Mouse (Mus musculus): ENCODE data around the gene Klkb1. TPM values are rescaled to one million over a fixed set of nuclear protein-coding genes. Genes with fewer than 3 reads are reported as not detected.

The Klkb1 gene
- polyA plus RNA-seq, 1 experiment from 2014 or later, result 0.12 TPM

DNA sequence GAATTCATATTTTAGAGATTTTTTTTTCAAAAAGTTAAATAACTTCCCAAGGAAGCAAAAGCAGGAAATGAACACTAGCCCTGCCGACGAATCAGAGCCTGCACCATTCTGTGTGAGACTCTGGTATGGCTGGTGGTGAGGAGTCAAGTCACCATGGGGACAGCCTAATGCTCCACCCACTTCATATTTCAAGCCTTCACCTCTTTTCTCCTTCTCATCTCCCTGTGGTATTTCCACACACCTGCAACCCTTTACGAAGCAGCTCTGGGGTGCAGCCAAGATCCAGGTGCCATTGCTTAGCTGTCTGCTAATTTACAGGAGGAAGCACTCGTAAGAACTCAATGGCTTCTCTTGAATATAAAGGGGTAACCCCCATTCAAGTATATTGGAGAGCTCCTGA lies 16.3 kb upstream of the Klkb1 start:
- no peak for ATAC-seq (ENCODE audit: insufficient number of reproducible peaks, insufficient read depth, low FRiP score, low TSS enrichment)
- no peaks in the 10 kb centered on the region for H3K36me3 ChIP-seq
- WGBS, result 80% methylated on average over 4 of the region's 4 CpGs
- H3K4me1 ChIP-seq, result no peaks in the 10 kb centered on the region
- H3K4me3 ChIP-seq, result no peak overlapping the region
- no peak overlapping the region for H3K9ac ChIP-seq
- no peak overlapping the region for H3K4me2 ChIP-seq (replicated peaks)
- no peaks in the 10 kb centered on the region for H3K9me3 ChIP-seq
- H3K27me3 ChIP-seq, result no peaks in the 10 kb centered on the region
- H3K27ac ChIP-seq, result no peak overlapping the region

DNA sequence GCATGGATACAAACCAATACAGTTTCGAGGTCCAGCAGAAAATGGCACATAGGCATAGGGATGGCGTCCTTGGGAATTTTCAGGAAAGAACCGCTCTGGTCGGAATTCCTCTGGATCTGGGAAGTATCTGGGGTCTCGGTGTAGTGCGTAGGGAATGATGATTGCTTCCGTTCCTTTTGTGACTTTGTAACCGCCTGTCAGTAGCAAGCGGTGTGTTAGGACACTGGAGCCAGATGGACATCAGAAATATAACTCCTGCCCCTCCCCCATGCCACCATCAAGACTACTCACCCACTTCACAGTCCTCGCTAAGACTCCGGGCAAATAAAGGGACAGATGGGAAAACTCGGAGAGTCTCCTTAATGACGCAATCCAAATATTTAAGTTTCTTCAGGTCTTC lies 13.7 kb upstream of the Klkb1 start, which contains the start of gene Gm45753:
Gene Gm45753, minus strand, starts transcription at position 101 of the 400 bp plus-strand sequence.
- Histone ChIP-seq H3K9me3 (no peaks in the 10 kb centered on the region), H3K4me2 (replicated peaks) (no peak within 1 kb of the TSS), H3K4me1 (no peaks in the 10 kb centered on the region), H3K27ac (no peak within 1 kb of the TSS), H3K27me3 (no peaks in the 10 kb centered on the region), H3K9ac (no peak within 1 kb of the TSS), H3K36me3 (no peaks in the 10 kb centered on the region), H3K4me3 (no peak within 1 kb of the TSS)
- 90% methylated on average over 13 of the region's 13 CpGs for WGBS
- ATAC-seq (ENCODE audit: insufficient number of reproducible peaks, insufficient read depth, low FRiP score, low TSS enrichment), result no peak

DNA sequence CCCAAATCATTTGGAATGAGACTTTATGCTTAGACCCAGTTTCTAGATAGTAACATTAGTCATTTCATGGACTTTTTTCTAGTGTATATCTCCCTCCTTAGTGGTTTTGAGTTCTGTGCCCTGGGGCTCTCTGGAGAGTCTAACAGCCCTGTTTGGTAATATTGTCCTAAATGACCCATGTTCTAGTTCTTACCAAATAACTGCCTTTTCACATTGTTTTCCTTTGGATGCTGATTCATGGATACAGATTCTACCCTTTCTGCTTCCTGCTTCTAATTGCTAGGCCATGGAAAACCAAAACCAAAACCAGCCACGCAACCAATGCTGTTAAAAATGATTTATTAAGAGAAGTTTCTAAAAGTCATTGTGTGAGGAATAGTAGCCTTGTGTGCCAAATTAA lies 10.8 kb upstream of the Klkb1 start:
- Histone ChIP-seq H3K9me3 (no peaks in the 10 kb centered on the region), H3K27ac (no peak overlapping the region), H3K4me3 (no peak overlapping the region), H3K4me1 (no peaks in the 10 kb centered on the region), H3K36me3 (no peaks in the 10 kb centered on the region), H3K27me3 (no peaks in the 10 kb centered on the region), H3K9ac (no peak overlapping the region), H3K4me2 (replicated peaks) (no peak overlapping the region)
- ATAC-seq (ENCODE audit: insufficient number of reproducible peaks, insufficient read depth, low FRiP score, low TSS enrichment), result no peak
- 88% methylated on average over 1 of the region's 1 CpGs for WGBS

DNA sequence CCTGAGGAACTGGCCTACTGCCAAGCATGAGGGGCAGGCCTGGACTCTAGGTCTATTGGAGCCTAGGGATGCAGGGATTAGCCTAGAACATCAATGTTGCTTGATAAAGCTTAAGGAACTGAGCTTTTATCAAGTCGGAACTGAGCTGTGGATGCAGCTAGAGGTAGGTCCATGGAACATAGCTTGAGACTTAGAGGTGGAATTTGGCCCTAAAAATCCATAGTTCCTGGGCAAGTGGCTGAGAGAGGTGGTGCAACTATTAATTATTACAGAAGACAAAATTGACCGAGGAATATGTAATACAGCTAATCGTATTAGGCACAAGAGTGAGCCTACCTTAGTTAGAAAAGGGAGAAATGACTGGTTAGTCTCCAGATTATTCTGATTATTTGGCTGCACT lies 9.7 kb upstream of the Klkb1 start:
- no peak for ATAC-seq (ENCODE audit: insufficient number of reproducible peaks, insufficient read depth, low FRiP score, low TSS enrichment)
- Histone ChIP-seq H3K36me3 (no peaks in the 10 kb centered on the region), H3K4me1 (no peaks in the 10 kb centered on the region), H3K27ac (no peak overlapping the region), H3K9ac (no peak overlapping the region), H3K4me2 (replicated peaks) (no peak overlapping the region), H3K4me3 (no peak overlapping the region), H3K27me3 (no peaks in the 10 kb centered on the region), H3K9me3 (no peaks in the 10 kb centered on the region)
- WGBS, result 88% methylated on average over 3 of the region's 3 CpGs

DNA sequence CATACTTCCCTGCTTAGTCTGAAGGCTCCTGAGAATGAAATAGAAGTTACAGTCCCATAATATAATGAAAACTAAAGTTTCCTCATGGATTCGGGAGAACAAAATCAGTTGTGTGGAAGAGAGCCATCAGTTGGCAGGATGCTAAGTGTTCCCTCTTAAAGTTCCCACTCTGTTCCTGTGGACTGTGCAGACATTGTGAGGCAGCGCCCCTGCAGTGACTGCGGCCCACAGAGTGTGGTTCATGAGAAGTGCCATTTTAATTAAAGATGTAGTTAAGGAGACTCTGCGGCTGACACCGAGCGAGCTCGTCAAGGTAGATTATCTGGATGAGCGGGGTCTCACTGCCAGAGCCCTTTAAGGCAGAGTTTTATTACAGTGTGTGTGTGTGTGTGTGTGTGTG lies 7.7 kb upstream of the Klkb1 start:
- ATAC-seq (ENCODE audit: insufficient number of reproducible peaks, insufficient read depth, low FRiP score, low TSS enrichment), result no peak
- H3K4me3 ChIP-seq, result no peak overlapping the region
- no peaks in the 10 kb centered on the region for H3K36me3 ChIP-seq
- H3K27me3 ChIP-seq, result no peaks in the 10 kb centered on the region
- no peak overlapping the region for H3K9ac ChIP-seq
- H3K4me2 ChIP-seq (replicated peaks), result no peak overlapping the region
- no peak overlapping the region for H3K27ac ChIP-seq
- H3K4me1 ChIP-seq, result no peaks in the 10 kb centered on the region
- 78% methylated on average over 8 of the region's 8 CpGs for WGBS
- no peaks in the 10 kb centered on the region for H3K9me3 ChIP-seq

DNA sequence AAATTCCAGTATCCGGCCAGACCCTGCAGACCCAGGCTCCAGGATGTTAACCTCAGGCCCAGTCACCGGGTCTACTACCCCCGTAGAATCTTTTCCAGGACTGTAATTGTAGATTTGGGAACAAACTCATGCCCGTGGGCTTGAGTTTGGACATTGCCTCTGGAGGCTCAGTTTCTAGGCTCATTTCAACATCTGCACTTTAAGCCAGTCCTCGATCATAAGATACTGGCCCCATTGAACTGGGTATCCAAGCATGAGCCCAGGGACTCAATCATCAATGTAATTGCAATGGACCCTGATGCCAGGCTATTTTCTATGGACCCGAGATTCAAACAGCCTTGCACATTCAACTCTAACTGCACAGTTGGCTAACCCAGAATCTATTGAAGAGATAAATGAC lies 617 bp upstream of the Klkb1 start:
- ATAC-seq (ENCODE audit: insufficient number of reproducible peaks, insufficient read depth, low FRiP score, low TSS enrichment), result no peak
- Histone ChIP-seq H3K4me3 (no peak overlapping the region), H3K4me2 (replicated peaks) (no peak overlapping the region), H3K4me1 (no peaks in the 10 kb centered on the region), H3K36me3 (no peaks in the 10 kb centered on the region), H3K9ac (no peak overlapping the region), H3K27ac (no peak overlapping the region), H3K9me3 (no peaks in the 10 kb centered on the region), H3K27me3 (no peaks in the 10 kb centered on the region)
- 86% methylated on average over 6 of the region's 6 CpGs for WGBS

DNA sequence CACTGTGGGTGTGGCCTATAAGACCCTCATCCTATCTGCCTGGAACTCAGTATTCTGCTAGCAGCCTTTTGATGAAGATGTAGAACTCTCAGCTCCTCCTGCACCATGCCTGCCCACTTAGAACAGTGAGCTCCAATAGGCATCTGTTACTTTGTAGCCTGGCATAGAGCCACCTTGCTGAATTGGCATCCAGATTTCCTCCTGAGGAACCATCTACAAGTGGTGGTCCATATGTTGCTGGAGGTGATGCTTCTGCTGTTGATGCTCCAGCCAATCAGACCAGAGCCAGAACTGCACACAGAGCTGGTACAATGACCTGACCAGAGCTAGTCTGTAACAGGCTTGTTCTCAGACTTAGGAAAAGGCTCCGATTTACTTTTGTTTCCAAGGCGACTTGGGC lies 2.9 kb downstream of the Klkb1 start:
- no peak for ATAC-seq (ENCODE audit: insufficient number of reproducible peaks, insufficient read depth, low FRiP score, low TSS enrichment)
- no peaks in the 10 kb centered on the region for H3K9me3 ChIP-seq
- no peak overlapping the region for H3K4me2 ChIP-seq (replicated peaks)
- H3K9ac ChIP-seq, result no peak overlapping the region
- no peaks in the 10 kb centered on the region for H3K36me3 ChIP-seq
- no peaks in the 10 kb centered on the region for H3K27me3 ChIP-seq
- H3K4me1 ChIP-seq, result no peaks in the 10 kb centered on the region
- H3K4me3 ChIP-seq, result no peak overlapping the region
- 87% methylated on average over 2 of the region's 2 CpGs for WGBS
- H3K27ac ChIP-seq, result no peak overlapping the region

DNA sequence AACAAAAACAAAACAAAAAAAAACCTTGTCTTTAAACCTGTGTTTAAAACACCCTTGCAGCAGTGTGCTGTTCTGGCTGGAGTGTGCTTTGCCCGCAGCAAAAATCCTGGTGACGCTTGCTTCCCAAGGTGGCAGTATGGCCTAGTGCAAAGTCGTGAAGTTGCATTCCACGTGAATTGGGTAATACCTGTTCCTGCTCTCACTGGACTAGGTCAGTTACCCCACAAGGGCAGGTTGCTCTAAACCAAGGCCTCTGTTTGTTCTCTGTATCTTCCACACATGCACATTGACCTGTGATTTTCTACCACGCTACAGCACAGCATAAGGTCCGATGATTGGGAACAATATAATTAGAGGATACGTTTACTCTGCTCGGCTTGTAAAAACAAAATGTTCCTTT lies 13.0 kb downstream of the Klkb1 start:
- no peak for ATAC-seq (ENCODE audit: insufficient number of reproducible peaks, insufficient read depth, low FRiP score, low TSS enrichment)
- Histone ChIP-seq H3K36me3 (no peaks in the 10 kb centered on the region), H3K9me3 (no peaks in the 10 kb centered on the region), H3K27ac (no peak overlapping the region), H3K4me2 (replicated peaks) (no peak overlapping the region), H3K4me1 (no peaks in the 10 kb centered on the region), H3K9ac (no peak overlapping the region), H3K4me3 (no peak overlapping the region), H3K27me3 (no peaks in the 10 kb centered on the region)
- WGBS, result 71% methylated on average over 8 of the region's 8 CpGs

DNA sequence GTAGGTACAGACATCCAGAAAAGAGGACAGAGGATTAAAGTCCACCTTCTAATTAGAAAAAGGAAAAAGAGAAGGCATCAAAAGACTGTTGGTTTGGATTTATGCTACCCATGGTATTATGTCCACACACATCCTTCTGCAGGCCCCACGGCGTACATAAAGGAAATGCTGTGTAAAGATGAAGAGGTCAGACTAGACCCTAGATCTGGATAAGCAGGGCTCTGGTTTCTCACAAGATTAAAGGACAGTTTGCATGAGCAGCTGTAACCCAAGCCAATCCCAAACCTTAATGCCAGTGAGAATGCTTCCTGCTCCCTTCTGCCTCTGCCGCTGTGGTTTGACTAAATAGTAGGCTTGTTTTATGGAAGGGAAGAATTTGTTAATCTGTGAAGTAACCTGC lies 17.2 kb downstream of the Klkb1 start:
- whole genome bisulfite sequencing, result 72% methylated on average over 3 of the region's 3 CpGs

DNA sequence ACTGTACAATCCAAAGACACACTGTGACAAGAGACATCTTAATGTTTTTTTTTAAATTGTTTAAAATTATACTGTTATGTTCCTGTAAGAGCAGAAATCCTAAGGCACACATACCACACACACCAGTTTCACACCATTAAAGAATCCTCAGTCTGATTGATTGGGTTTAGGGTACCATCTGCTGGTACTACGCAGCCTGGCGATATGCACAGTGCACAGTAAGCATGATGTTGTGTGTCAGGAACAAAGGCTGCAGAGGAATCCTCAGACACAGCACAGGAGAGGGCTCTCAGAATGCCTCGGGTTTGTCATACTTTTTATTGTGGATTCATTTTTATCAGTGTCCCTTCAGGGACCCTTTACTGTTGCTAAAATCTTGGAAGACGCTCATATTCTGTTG lies 20.3 kb downstream of the Klkb1 start:
- H3K27me3 ChIP-seq, result no peaks in the 10 kb centered on the region
- H3K4me1 ChIP-seq, result no peaks in the 10 kb centered on the region
- H3K9me3 ChIP-seq, result no peaks in the 10 kb centered on the region
- no peaks in the 10 kb centered on the region for H3K36me3 ChIP-seq
- H3K4me3 ChIP-seq, result no peak overlapping the region
- 77% methylated on average over 4 of the region's 4 CpGs for WGBS
- H3K4me2 ChIP-seq (replicated peaks), result no peak overlapping the region
- no peak overlapping the region for H3K9ac ChIP-seq
- H3K27ac ChIP-seq, result no peak overlapping the region
- no peak for ATAC-seq (ENCODE audit: insufficient number of reproducible peaks, insufficient read depth, low FRiP score, low TSS enrichment)

More for the DNA sequence above, 17.2 kb downstream of the Klkb1 start:
- no peaks in the 10 kb centered on the region for H3K36me3 ChIP-seq
- no peaks in the 10 kb centered on the region for H3K4me1 ChIP-seq
- H3K4me3 ChIP-seq, result no peak overlapping the region
- peak; percentile 28; the same call in 1 of the 2 replicates for ATAC-seq (ENCODE audit: insufficient number of reproducible peaks, insufficient read depth, low FRiP score, low TSS enrichment)
- no peaks in the 10 kb centered on the region for H3K9me3 ChIP-seq
- H3K4me2 ChIP-seq (replicated peaks), result no peak overlapping the region
- H3K27me3 ChIP-seq, result no peaks in the 10 kb centered on the region
- H3K9ac ChIP-seq, result no peak overlapping the region
- H3K27ac ChIP-seq, result no peak overlapping the region

DNA sequence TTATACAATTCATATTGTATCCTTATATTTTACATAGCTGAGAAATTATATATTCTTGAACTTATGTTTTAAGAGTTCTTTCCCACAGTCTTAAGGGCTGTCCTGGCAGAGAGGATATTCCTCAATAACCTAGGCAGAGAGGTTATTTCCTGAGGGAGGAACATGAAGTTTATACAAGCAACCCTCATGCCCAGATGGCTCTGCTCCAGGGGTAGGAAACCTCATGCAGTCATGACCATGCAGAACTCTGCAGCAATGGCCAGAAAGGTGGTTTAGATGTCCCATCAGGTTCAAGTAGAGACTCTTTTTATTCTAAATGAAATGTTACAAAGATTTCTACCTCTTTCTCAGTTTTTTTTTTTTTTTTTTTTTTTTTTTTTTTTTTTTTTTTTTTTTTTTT lies 25.6 kb downstream of the Klkb1 start:
- H3K9me3 ChIP-seq, result no peaks in the 10 kb centered on the region
- ATAC-seq (ENCODE audit: insufficient number of reproducible peaks, insufficient read depth, low FRiP score, low TSS enrichment), result no peak
- no peak overlapping the region for H3K27ac ChIP-seq
- H3K4me2 ChIP-seq (replicated peaks), result no peak overlapping the region
- H3K9ac ChIP-seq, result no peak overlapping the region
- no peaks in the 10 kb centered on the region for H3K27me3 ChIP-seq
- H3K4me3 ChIP-seq, result no peak overlapping the region
- H3K4me1 ChIP-seq, result no peaks in the 10 kb centered on the region
- no peaks in the 10 kb centered on the region for H3K36me3 ChIP-seq

DNA sequence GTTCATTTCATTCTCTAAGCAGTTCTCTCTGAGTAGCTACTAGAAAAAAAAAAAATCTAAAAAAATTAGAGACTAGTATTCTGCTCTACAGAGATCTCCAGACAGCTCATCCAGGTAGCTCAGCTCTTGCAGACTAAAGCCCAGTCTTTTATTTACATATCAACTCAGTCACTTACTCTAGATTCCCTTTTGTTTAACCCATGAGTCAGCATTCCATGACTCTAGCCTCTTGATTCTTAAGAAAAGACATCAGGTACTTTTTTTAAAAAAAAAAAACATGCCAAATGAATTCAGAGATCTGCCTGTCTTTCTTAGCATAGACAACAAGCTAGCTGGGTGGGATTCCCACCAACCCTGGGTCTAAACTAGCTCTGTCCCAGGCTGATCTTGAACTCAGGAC lies 26.2 kb downstream of the Klkb1 start:
- no peak overlapping the region for H3K27ac ChIP-seq

More for the DNA sequence above, 26.2 kb downstream of the Klkb1 start:
- H3K4me3 ChIP-seq, result no peak overlapping the region
- H3K9me3 ChIP-seq, result no peaks in the 10 kb centered on the region
- no peaks in the 10 kb centered on the region for H3K4me1 ChIP-seq
- no peak overlapping the region for H3K4me2 ChIP-seq (replicated peaks)
- ATAC-seq (ENCODE audit: insufficient number of reproducible peaks, insufficient read depth, low FRiP score, low TSS enrichment), result no peak
- H3K27me3 ChIP-seq, result no peaks in the 10 kb centered on the region
- no peak overlapping the region for H3K9ac ChIP-seq
- no peaks in the 10 kb centered on the region for H3K36me3 ChIP-seq

Measured in embryonic facial prominence, embryonic 12.5 days (tissue).